Comparison of ENCODE assay signal across 9 mouse cellular contexts in genomic region chr14:93009147-93010064, GRCm38 (mm10).
DNase-seq lines count a peak whose midpoint lies in the region; ATAC-seq and TF ChIP-seq lines count a peak whose summit lies in the region.
"Had no signal": no experiment of that assay in that cellular context is flagged by ENCODE, and none has a peak within 500 bp of the region (broad histone marks: within the 10 kb centered on the region; RNA-seq: fewer than 3 reads in every experiment).

No protein-coding gene starts in this region.

- no peak overlapping the region for H3K4me3 ChIP-seq in hindbrain, embryonic 11.5 days (ENCODE audit: low read depth, low read length)
- H3K4me3 ChIP-seq in hindbrain, embryonic 10.5 days = no peak overlapping the region
- H3K4me3 ChIP-seq in layer of hippocampus, adult 2 months = no peak overlapping the region
- H3K4me3 ChIP-seq in lung, postnatal 0 days (ENCODE audit: low read depth, low read length) = no peak overlapping the region

- H3K4me2 ChIP-seq in hindbrain, embryonic 11.5 days (replicated peaks; ENCODE audit: low read depth, low read length) = no peak overlapping the region
- no peak overlapping the region for H3K4me2 ChIP-seq in lung, postnatal 0 days (replicated peaks; ENCODE audit: low read depth, low read length)

- H3K4me1 ChIP-seq in hindbrain, embryonic 11.5 days (replicated peaks; ENCODE audit: control insufficient read depth, insufficient read depth, low read length) = no peaks in the 10 kb centered on the region
- H3K4me1 ChIP-seq in hindbrain, embryonic 10.5 days (replicated peaks) = 0 out of 2 replicates have a peak, but pooled peaks cover 5% of the 10 kb centered on the region
- H3K4me1 ChIP-seq in lung, postnatal 0 days (ENCODE audit: insufficient read depth, low read depth, low read length) = no peaks in the 10 kb centered on the region

- no peaks in the 10 kb centered on the region for H3K9me3 ChIP-seq in hindbrain, embryonic 11.5 days (ENCODE audit: control insufficient read depth, low read length)
- H3K9me3 ChIP-seq in hindbrain, embryonic 10.5 days = no peaks in the 10 kb centered on the region
- H3K9me3 ChIP-seq in lung, postnatal 0 days (ENCODE audit: low read length) = no peaks in the 10 kb centered on the region

- WGBS in hindbrain, embryonic 11.5 days = 56% methylated on average over 5 of the region's 5 CpGs
- WGBS in hindbrain, embryonic 10.5 days = 55% methylated on average over 5 of the region's 5 CpGs
- WGBS in lung, postnatal 0 days = 62% methylated on average over 5 of the region's 5 CpGs

- TF ChIP-seq CTCF in layer of hippocampus, adult 2 months (conservative IDR thresholded peaks at IDR 0.05) = peak; percentile 40
- no peak for TF ChIP-seq CTCF in lung, postnatal 0 days (IDR thresholded peaks at IDR 0.05)

- H3K27ac ChIP-seq in hindbrain, embryonic 11.5 days (ENCODE audit: low read depth, low read length) = no peak overlapping the region
- no peak overlapping the region for H3K27ac ChIP-seq in hindbrain, embryonic 10.5 days
- peak overlapping the region; percentile 32; the same call in 1 of the 2 replicates for H3K27ac ChIP-seq in layer of hippocampus, adult 2 months
- no peak overlapping the region for H3K27ac ChIP-seq in lung, postnatal 0 days (ENCODE audit: low read length)

- intact Hi-C loops in gastrocnemius, postnatal 14 days (cut with DNase I; ENCODE audit: low total_unique reads) = no loop called here

- H3K36me3 ChIP-seq in hindbrain, embryonic 11.5 days (ENCODE audit: control insufficient read depth, insufficient read depth, low read length) = no peaks in the 10 kb centered on the region
- H3K36me3 ChIP-seq in hindbrain, embryonic 10.5 days = no peaks in the 10 kb centered on the region
- H3K36me3 ChIP-seq in lung, postnatal 0 days (ENCODE audit: insufficient read depth, low read length) = no peaks in the 10 kb centered on the region

- peak; percentile 52 for DNase-seq in hindbrain, embryonic 11.5 days (ENCODE audit: low spot score)
- no peak for DNase-seq in hindbrain, embryonic 10.5 days (ENCODE audit: low spot score)
- peak; percentile 64 for DNase-seq in embryo, embryonic 11 days
- DNase-seq in layer of hippocampus, adult 2 months (ENCODE audit: low spot score in 2 of 2) = peak; percentile 44 to 63
- DNase-seq in retina, embryonic 14.5 days (ENCODE audit: low spot score) = peak; percentile 88
- DNase-seq in lung, postnatal 0 days (ENCODE audit: low spot score) = no peak
- no peak for DNase-seq in gastrocnemius, postnatal 14 days
- DNase-seq: lung, adult 18-20 months had no signal

- ATAC-seq in hindbrain, embryonic 11.5 days (ENCODE audit: low FRiP score) = peak; percentile 86
- no peak for ATAC-seq in megakaryocyte progenitor cell, adult 5-6 weeks (replicated peaks; ENCODE audit: poor library complexity)
- no peak for ATAC-seq in lung, postnatal 0 days

- no peak for TF ChIP-seq EP300 in lung, postnatal 0 days (IDR thresholded peaks at IDR 0.05)

- no peaks in the 10 kb centered on the region for H3K27me3 ChIP-seq in hindbrain, embryonic 11.5 days (ENCODE audit: control insufficient read depth, insufficient read depth, low read length)
- no peaks in the 10 kb centered on the region for H3K27me3 ChIP-seq in hindbrain, embryonic 10.5 days (ENCODE audit: insufficient read depth, poor library complexity, severe bottlenecking)
- no peaks in the 10 kb centered on the region for H3K27me3 ChIP-seq in lung, postnatal 0 days (replicated peaks; ENCODE audit: insufficient read depth, low read length)

- H3K9ac ChIP-seq in hindbrain, embryonic 11.5 days (ENCODE audit: low read depth, low read length) = no peak overlapping the region
- no peak overlapping the region for H3K9ac ChIP-seq in lung, postnatal 0 days (replicated peaks; ENCODE audit: low read depth)

Comparison
In these comparisons a context has a peak if more than half of its experiments do, and no peak if none do; other contexts are left out.
1. DNase-seq: peak in hindbrain, embryonic 11.5 days (single experiment), embryo, embryonic 11 days (single experiment), layer of hippocampus, adult 2 months (2 of 2) and retina, embryonic 14.5 days (single experiment); none in hindbrain, embryonic 10.5 days (single experiment), lung, postnatal 0 days (single experiment) and gastrocnemius, postnatal 14 days (single experiment).